In genomic region chr17:37185474-37185873, GRCm38 (mm10) we compare ENCODE assay signal across 2 mouse cellular contexts.
TF ChIP-seq lines count a peak whose summit lies in the region.

No protein-coding gene starts in this region.

TF ChIP-seq in CH12.LX, 34 proteins besides CTCF, POLR2A, EP300 and RAD21:
- TF ChIP-seq ELF1 (IDR thresholded peaks at IDR 0.05; ENCODE audit: low read depth, low read length) (no peak), CHD2 (IDR thresholded peaks at IDR 0.05; ENCODE audit: low read length) (no peak), ZNF384 (IDR thresholded peaks at IDR 0.05; ENCODE audit: low read depth, low read length) (no peak), TCF12 (IDR thresholded peaks at IDR 0.05; ENCODE audit: low read depth, low read length) (0 out of 2 replicates have a peak, but pooled peaks have one; percentile 42), USF1 (IDR thresholded peaks at IDR 0.05; ENCODE audit: low read depth, low read length) (no peak), HCFC1 (IDR thresholded peaks at IDR 0.05; ENCODE audit: low read depth, low read length) (no peak; the same call in 1 of the 2 replicates), JUND (conservative IDR thresholded peaks at IDR 0.05; ENCODE audit: low read depth, low read length) (peak; percentile 59; the same call in 1 of the 2 replicates), MYC (IDR thresholded peaks at IDR 0.05; ENCODE audit: low read depth, low read length) (no peak), MAX (IDR thresholded peaks at IDR 0.05; ENCODE audit: low read length) (no peak), PAX5 (IDR thresholded peaks at IDR 0.05; ENCODE audit: low read length) (no peak), RCOR1 (conservative IDR thresholded peaks at IDR 0.05; ENCODE audit: low read depth, low read length) (no peak), E2F4 (IDR thresholded peaks at IDR 0.05; ENCODE audit: insufficient replicate concordance, low read depth, low read length) (no peak), TBP (conservative IDR thresholded peaks at IDR 0.05; ENCODE audit: low read depth, low read length) (peak; percentile 96), GABPA (IDR thresholded peaks at IDR 0.05; ENCODE audit: insufficient replicate concordance, low read depth, low read length) (no peak), NELFE (IDR thresholded peaks at IDR 0.05; ENCODE audit: low read depth, low read length) (no peak), POLR2AphosphoS2 (IDR thresholded peaks at IDR 0.05; ENCODE audit: low read depth, low read length) (no peak), JUN (IDR thresholded peaks at IDR 0.05; ENCODE audit: insufficient read depth, low read depth, low read length) (peak; percentile 85), USF2 (conservative IDR thresholded peaks at IDR 0.05; ENCODE audit: low read depth, low read length) (no peak), CHD1 (IDR thresholded peaks at IDR 0.05; ENCODE audit: low read depth, low read length) (peak; percentile 88; the same call in 1 of the 2 replicates), NRF1 (IDR thresholded peaks at IDR 0.05; ENCODE audit: low read depth, low read length) (no peak), ZC3H11A (IDR thresholded peaks at IDR 0.05; ENCODE audit: low read depth, low read length) (no peak), UBTF (IDR thresholded peaks at IDR 0.05; ENCODE audit: low read depth, low read length) (peak; percentile 95), KAT2A (IDR thresholded peaks at IDR 0.05; ENCODE audit: insufficient replicate concordance, low read length) (no peak), MXI1 (IDR thresholded peaks at IDR 0.05; ENCODE audit: low read depth, low read length) (no peak), ETS1 (conservative IDR thresholded peaks at IDR 0.05; ENCODE audit: low read depth, low read length) (peak; percentile 81), SIN3A (IDR thresholded peaks at IDR 0.05; ENCODE audit: low read length) (no peak), ZKSCAN1 (IDR thresholded peaks at IDR 0.05; ENCODE audit: borderline replicate concordance, low read depth, low read length) (no peak), MAFK (IDR thresholded peaks at IDR 0.05; ENCODE audit: insufficient replicate concordance, low read length) (no peak), MEF2A (IDR thresholded peaks at IDR 0.05; ENCODE audit: borderline replicate concordance, low read depth, low read length) (peak; percentile 92), SMC3 (IDR thresholded peaks at IDR 0.05; ENCODE audit: low read depth, low read length) (no peak), BHLHE40 (IDR thresholded peaks at IDR 0.05; ENCODE audit: low read depth, low read length) (peak; percentile 29; the same call in 1 of the 2 replicates), IRF4 (IDR thresholded peaks at IDR 0.05; ENCODE audit: low read depth, low read length) (peak; percentile 88), MAZ (IDR thresholded peaks at IDR 0.05; ENCODE audit: low read depth, low read length) (no peak), ZMIZ1 (IDR thresholded peaks at IDR 0.05; ENCODE audit: low read depth, low read length) (no peak)

TF ChIP-seq in myocyte, 11 proteins besides CTCF, POLR2A, EP300 and RAD21 (continued from another document):
- TF ChIP-seq MYOD1 (IDR thresholded peaks at IDR 0.05; ENCODE audit: control insufficient read depth in 1 of 3, insufficient read length in 2 of 3, low read depth in 2 of 3), result no peak
- no peak for TF ChIP-seq SRF (IDR thresholded peaks at IDR 0.05; ENCODE audit: control insufficient read depth, insufficient read length, low read depth)
- TF ChIP-seq MYOG (IDR thresholded peaks at IDR 0.05; ENCODE audit: control insufficient read depth in 1 of 3, insufficient read depth in 1 of 3, insufficient read length in 2 of 3, low read depth in 2 of 3), result no peak
- no peak for TF ChIP-seq MAX (IDR thresholded peaks at IDR 0.05; ENCODE audit: low read depth)
- TF ChIP-seq CEBPB (IDR thresholded peaks at IDR 0.05; ENCODE audit: insufficient read depth, poor library complexity, severe bottlenecking), result no peak
- no peak for TF ChIP-seq TCF3 (IDR thresholded peaks at IDR 0.05; ENCODE audit: insufficient read length, low read depth)
- no peak for TF ChIP-seq USF1 (IDR thresholded peaks at IDR 0.05; ENCODE audit: low read depth)
- no peak for TF ChIP-seq E2F4 (IDR thresholded peaks at IDR 0.05; ENCODE audit: insufficient read depth)
- TF ChIP-seq REST (IDR thresholded peaks at IDR 0.05; ENCODE audit: insufficient read depth, insufficient read length), result no peak
- no peak for TF ChIP-seq POLR2AphosphoS2 (IDR thresholded peaks at IDR 0.05; ENCODE audit: insufficient read length, low read depth)
